Mouse (Mus musculus): ENCODE results near the gene Chgb.

DNA sequence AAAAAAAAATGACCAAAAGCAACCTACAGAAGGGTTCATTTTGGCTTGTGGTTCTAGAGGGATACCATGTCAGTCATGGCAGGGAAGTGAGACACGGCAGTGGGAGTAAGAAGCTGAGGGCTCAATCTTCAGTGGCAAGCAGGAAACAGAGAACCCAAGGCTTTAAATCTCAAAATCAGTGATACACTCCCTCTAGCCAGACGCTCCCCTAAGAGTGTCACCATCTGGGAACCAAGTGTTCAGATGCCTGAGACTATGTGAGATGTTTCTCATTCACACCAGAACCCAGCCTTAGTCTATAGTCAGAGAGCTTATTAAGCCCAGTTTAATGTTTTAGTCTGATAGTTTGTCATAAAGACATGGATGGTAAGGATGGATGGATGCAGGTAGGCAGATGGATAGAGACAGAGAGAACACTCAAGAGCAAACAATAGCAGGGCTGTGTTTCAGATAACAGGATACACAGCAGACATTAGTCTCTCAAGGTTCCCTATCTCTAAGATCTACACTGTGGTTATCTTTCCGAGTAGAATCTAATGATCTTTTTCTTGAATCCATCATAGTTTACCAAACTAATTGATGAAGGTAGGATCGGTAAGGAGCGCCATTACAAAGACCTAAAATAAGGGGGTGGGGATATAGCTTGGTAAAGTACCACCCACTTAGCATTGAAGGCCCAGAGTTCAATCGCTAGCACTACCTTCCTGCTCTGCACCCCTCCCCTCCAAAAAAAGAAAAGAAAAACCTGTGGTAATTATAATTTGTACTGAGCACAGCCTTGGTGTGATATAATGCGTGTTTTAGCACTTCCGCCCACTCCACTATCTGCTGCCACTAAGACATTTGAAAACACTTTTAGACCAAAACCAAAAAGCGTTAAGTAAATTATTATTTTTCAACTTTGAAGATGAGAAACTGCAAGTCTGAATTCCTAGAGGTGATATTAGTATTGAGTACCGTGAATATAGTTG lies 47.2 kb upstream of the Chgb start:
- TF ChIP-seq CTCF (IDR thresholded peaks at IDR 0.05; ENCODE audit: low read depth) (no peak), EP300 (IDR thresholded peaks at IDR 0.05; ENCODE audit: low read depth) (no peak)
